ENCODE assay signal across 31 mouse cellular contexts in the genomic region with DNA sequence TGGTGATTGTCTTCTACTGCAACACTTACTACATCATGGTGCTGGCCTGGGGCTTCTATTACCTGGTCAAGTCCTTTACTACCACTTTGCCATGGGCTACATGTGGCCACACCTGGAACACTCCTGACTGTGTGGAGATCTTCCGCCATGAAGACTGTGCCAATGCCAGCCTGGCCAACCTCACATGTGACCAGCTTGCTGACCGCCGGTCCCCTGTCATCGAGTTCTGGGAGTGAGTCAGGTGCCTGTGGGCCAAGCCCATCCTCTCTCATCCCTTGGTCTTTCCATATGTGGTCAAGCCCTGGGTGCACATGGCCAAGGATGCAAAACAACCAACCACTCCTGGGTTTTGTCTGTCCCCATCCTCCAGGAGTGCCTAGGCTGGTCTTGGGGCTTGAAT. TPM values are rescaled to one million over a fixed set of nuclear protein-coding genes. Genes with fewer than 3 reads are reported as not detected.
"Had no signal": no experiment of that assay in that cellular context is flagged by ENCODE, and none has a peak within 500 bp of the region (broad histone marks: within the 10 kb centered on the region; RNA-seq: fewer than 3 reads in every experiment).

No protein-coding gene starts in this region.

- H3K4me3 ChIP-seq: limb, embryonic 10.5 days; limb, embryonic 12.5 days; limb, embryonic 13.5 days; limb, embryonic 15.5 days; liver, embryonic 12.5 days; liver, embryonic 13.5 days; liver, embryonic 15.5 days; lung, embryonic 15.5 days; megakaryocyte, embryonic 14.5 days; midbrain, embryonic 10.5 days; midbrain, embryonic 12.5 days; midbrain, embryonic 13.5 days; midbrain, embryonic 15.5 days; myocyte had no signal

- H3K4me1 ChIP-seq: liver, embryonic 13.5 days; liver, embryonic 15.5 days had no signal

- H3K36me3 ChIP-seq: liver, embryonic 13.5 days; liver, embryonic 15.5 days; midbrain, embryonic 15.5 days had no signal

- H3K27ac ChIP-seq: limb, embryonic 10.5 days; limb, embryonic 12.5 days; limb, embryonic 13.5 days; limb, embryonic 15.5 days; liver, embryonic 12.5 days; liver, embryonic 13.5 days; liver, embryonic 14.5 days; liver, embryonic 15.5 days; lung, embryonic 15.5 days; macrophage; midbrain, embryonic 10.5 days; midbrain, embryonic 12.5 days; midbrain, embryonic 13.5 days; midbrain, embryonic 15.5 days had no signal

- DNase-seq: left cerebral cortex, postnatal 4 days; liver; liver, embryonic 13.5 days; liver, postnatal 0 days; lung, adult 18-20 months; lung, adult 2 months; lung, embryonic 14.5 days; lung, postnatal 10 days; lung, postnatal 14 days; lung, postnatal 36 days; lung, postnatal 4 days; midbrain, embryonic 14.5 days had no signal

- H3K27me3 ChIP-seq: lung, embryonic 15.5 days; midbrain, embryonic 12.5 days; midbrain, embryonic 13.5 days; midbrain, embryonic 15.5 days had no signal

RNA-seq across cellular contexts. Expression of gene Slc6a8, which starts 3.7 kb away (rescaled TPM):
- total RNA-seq: megakaryocyte, adult 5-6 weeks; megakaryocyte-erythroid progenitor cell, adult 5-6 weeks; monocyte, adult 5-6 weeks had no signal

RNA-seq across cellular contexts. Expression of gene Pnck, which starts 16.8 kb away (rescaled TPM):
- total RNA-seq: liver, adult 2 months; megakaryocyte, adult 5-6 weeks; megakaryocyte-erythroid progenitor cell, adult 5-6 weeks; monocyte, adult 5-6 weeks had no signal

RNA-seq across cellular contexts. Expression of gene Dusp9, which starts 37.4 kb away (rescaled TPM):
- total RNA-seq: liver, adult 2 months; monocyte, adult 5-6 weeks had no signal
- polyA plus RNA-seq: liver, adult 2 months had no signal
